Mouse (Mus musculus) right cerebral cortex, postnatal 14 days (tissue): ENCODE results near the gene Nap1l5.

Experiments
- DNase-seq: peaks from one replicate; pipeline ENCODE4 v3.0.0; 2022

Nap1l5 gene

GRCm38 (mm10) chr6:58906852-58907261, at the start of gene Nap1l5:
Gene Nap1l5, minus strand, starts transcription at chr6:58907076.
- peak; percentile 61 for DNase-seq

- no peak for DNase-seq
Measured at GRCm38 (mm10) chr6:58951128-58951992, 44.5 kb upstream of the Nap1l5 start.

- no peak for DNase-seq
Measured at GRCm38 (mm10) chr6:58950410-58950809, 43.5 kb upstream of the Nap1l5 start.

GRCm38 (mm10) chr6:58946840-58947239, 40.0 kb upstream of the Nap1l5 start:
- DNase-seq = no peak

GRCm38 (mm10) chr6:58946246-58946645, 39.4 kb upstream of the Nap1l5 start:
- no peak for DNase-seq

- no peak for DNase-seq
Measured at GRCm38 (mm10) chr6:58943958-58944357, 37.1 kb upstream of the Nap1l5 start.

- no peak for DNase-seq
Measured at GRCm38 (mm10) chr6:58942276-58942675, 35.4 kb upstream of the Nap1l5 start.

GRCm38 (mm10) chr6:58937726-58938125, 30.9 kb upstream of the Nap1l5 start:
- no peak for DNase-seq

- no peak for DNase-seq
Measured at GRCm38 (mm10) chr6:58934144-58934543, 27.3 kb upstream of the Nap1l5 start.

GRCm38 (mm10) chr6:58933189-58933913, 26.5 kb upstream of the Nap1l5 start:
- DNase-seq = no peak

GRCm38 (mm10) chr6:58932515-58933188, 25.8 kb upstream of the Nap1l5 start:
- no peak for DNase-seq

GRCm38 (mm10) chr6:58931149-58931548, 24.3 kb upstream of the Nap1l5 start:
- DNase-seq = no peak

GRCm38 (mm10) chr6:58929911-58930431, 23.1 kb upstream of the Nap1l5 start:
- DNase-seq = no peak

GRCm38 (mm10) chr6:58927881-58928280, 21.0 kb upstream of the Nap1l5 start:
- no peak for DNase-seq

GRCm38 (mm10) chr6:58922511-58922910, 15.6 kb upstream of the Nap1l5 start:
- DNase-seq = no peak

- no peak for DNase-seq
Measured at GRCm38 (mm10) chr6:58921623-58922022, 14.7 kb upstream of the Nap1l5 start.

- no peak for DNase-seq
Measured at GRCm38 (mm10) chr6:58920735-58921134, 13.9 kb upstream of the Nap1l5 start.

GRCm38 (mm10) chr6:58916498-58916897, 9.6 kb upstream of the Nap1l5 start:
- DNase-seq = no peak

GRCm38 (mm10) chr6:58913971-58914370, 7.1 kb upstream of the Nap1l5 start:
- no peak for DNase-seq

GRCm38 (mm10) chr6:58913551-58913950, 6.7 kb upstream of the Nap1l5 start:
- no peak for DNase-seq

GRCm38 (mm10) chr6:58912842-58913241, 6.0 kb upstream of the Nap1l5 start:
- no peak for DNase-seq

GRCm38 (mm10) chr6:58907791-58908190, 915 bp upstream of the Nap1l5 start:
- DNase-seq = no peak

- DNase-seq = no peak
Measured at GRCm38 (mm10) chr6:58907336-58907735, 460 bp upstream of the Nap1l5 start.
